Mouse (Mus musculus): ENCODE measurements around the gene Armh3. TPM values are rescaled to one million over a fixed set of nuclear protein-coding genes. Genes with fewer than 3 reads are reported as not detected.

The Armh3 gene
- polyA plus RNA-seq, 1 experiment from 2014 or later, result 17.0 TPM

Other genes starting within 250 kb of the Armh3 start
- 9.4 and 10.9 TPM in 2 replicates for gene Npm3, start 248.9 kb downstream of the Armh3 start, polyA plus RNA-seq (2015; fragmentation: Nextera tagmentation; extraction: Ambion mirVana)
- 85.0 and 88.2 TPM in 2 replicates for gene Mgea5, start 214.7 kb downstream of the Armh3 start, polyA plus RNA-seq (2015; fragmentation: Nextera tagmentation; extraction: Ambion mirVana)
- 2.7 and 3.3 TPM in 2 replicates for gene Kcnip2, start 182.4 kb downstream of the Armh3 start, polyA plus RNA-seq (2015; fragmentation: Nextera tagmentation; extraction: Ambion mirVana)
- 1.6 and 1.9 TPM in 2 replicates for gene Hps6, start 5.0 kb upstream of the Armh3 start, polyA plus RNA-seq (2015; fragmentation: Nextera tagmentation; extraction: Ambion mirVana)
- 22.3 and 26.6 TPM in 2 replicates for gene Pprc1, start 46.4 kb upstream of the Armh3 start, polyA plus RNA-seq (2015; fragmentation: Nextera tagmentation; extraction: Ambion mirVana)
- 118 and 119 TPM in 2 replicates for gene Ldb1, start 46.7 kb upstream of the Armh3 start, polyA plus RNA-seq (2015; fragmentation: Nextera tagmentation; extraction: Ambion mirVana)
- gene Nolc1, start 77.4 kb upstream of the Armh3 start, polyA plus RNA-seq (2015; fragmentation: Nextera tagmentation; extraction: Ambion mirVana), result 87.8 and 94.8 TPM in 2 replicates
- gene Elovl3, start 133.4 kb upstream of the Armh3 start, polyA plus RNA-seq (2015; fragmentation: Nextera tagmentation; extraction: Ambion mirVana), result not detected in 2 replicates
- 0.47 TPM in 1 of 2 replicates, not detected in the other for gene Pitx3, start 149.8 kb upstream of the Armh3 start, polyA plus RNA-seq (2015; fragmentation: Nextera tagmentation; extraction: Ambion mirVana)
- gene Gbf1, start 154.0 kb upstream of the Armh3 start, polyA plus RNA-seq (2015; fragmentation: Nextera tagmentation; extraction: Ambion mirVana), result 54.4 and 62.8 TPM in 2 replicates